Mouse (Mus musculus): Measurements from ENCODE around the gene Pkdrej.
"Not testable (repeated sequence)": the region's sequence is repeated elsewhere in the genome, so short reads cannot be mapped to it uniquely, and the experiment has no call there.

Pkdrej gene

DNA sequence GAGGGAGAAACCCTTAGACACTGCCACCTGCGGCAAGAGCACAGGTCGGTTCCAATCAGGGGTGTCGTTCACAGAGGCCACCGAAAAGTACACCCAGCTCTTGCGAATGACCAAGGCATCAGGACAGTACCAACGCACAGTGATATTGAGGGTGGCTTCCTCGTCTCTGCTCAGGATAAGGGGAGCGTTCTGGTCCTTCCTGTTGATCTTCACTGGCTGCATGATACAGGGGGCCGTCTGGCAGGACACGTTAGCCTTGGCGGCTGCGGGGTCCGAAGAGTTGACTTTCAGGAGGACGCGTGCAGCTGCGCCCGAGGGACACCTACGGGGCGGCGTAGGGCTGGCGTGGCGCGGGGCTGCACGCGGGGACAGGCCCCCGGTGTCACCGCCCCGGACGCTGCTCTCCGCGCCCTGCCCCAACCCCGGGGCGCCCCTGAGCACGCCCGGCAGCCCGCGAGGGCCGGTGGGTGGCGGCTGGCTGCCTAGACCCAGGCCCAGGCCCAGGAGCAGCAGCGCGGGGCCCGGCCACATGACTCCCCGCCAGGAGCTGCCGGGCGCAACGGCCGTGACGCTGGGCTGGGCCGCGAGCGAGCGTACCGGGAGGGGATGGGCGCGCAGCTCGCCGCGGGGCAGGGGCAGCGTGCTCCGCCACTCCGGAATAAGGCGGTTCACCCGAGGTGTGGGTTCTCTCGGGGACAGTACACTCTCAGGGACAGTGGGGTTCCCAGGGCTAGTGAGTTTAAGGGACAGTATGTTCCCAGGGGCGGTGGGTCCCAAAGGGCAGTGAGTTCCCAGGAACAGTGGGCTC, at the start of gene Pkdrej:
Gene Pkdrej (minus strand): TSS at position 532 of the 808 bp plus-strand sequence.
- peak; percentile 44 to 67 for DNase-seq

DNA sequence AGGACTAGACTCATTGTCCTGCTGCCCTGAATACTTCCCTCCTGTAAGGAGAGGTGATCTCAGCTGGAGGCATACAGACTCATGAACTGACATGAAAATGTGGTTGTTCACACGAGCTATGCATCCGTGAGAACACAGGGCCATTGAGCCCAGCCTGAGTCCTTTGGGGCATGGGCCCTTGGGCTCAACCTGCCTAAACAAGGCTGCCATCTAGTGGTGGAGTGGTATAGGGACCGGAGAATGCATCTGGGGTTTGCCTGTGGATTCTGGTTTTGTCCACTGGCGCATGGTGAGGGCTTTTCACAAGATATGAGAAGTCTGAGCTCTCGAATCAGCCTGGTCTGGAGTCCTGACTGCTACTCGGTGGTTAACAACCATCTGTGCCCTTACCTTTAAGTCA, 46.2 kb upstream of the Pkdrej start:
- DNase-seq: peak; percentile 57 to 80

DNA sequence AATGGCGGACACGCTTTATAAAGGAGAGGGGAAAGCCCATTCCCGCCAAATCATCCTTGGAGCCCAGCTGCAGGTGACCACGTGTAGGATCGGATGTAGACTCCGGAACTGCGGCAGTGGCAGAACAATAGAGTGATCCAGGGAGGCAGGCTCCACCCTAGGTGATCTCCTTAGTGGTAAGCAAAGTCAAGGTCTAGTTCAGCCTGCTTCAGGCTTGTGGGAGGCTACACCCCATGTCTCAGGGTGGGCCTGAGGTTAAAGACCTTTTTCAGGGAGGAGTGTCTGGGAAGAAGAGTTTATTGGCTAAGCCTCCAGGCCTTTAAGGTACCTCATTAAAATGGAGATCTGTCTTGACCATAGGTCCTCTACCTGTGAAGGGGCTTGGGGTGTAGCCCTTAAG, 44.4 kb upstream of the Pkdrej start:
- DNase-seq: not testable (repeated sequence)

DNA sequence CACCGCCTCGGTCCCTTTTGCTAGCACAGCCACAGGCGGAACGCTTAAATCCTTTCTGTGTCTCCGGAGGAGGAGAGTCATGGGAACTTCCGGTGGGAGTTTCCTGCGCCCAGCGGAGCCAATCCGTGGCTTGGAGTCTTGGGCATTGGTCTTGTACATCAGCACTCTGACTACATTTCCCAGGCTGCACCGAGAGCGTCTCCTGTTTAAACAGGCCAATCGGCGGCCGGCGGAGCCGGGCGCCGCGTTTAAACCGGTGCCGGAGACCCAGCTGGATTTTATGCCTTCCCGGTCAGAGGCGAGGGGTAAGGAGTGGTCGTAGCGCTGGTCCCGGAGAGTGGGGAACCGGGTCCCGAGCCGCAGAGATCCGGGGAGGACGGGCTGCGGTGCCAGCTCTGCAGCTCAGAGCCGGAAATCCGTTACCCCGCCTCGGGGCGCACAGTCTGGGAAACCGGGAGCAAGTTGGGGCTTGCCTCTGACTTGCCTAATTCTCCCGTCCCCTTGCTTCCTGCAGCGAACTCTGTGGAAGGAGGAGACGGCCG, 38.0 kb upstream of the Pkdrej start, which contains the start of gene Gtse1:
Gene Gtse1 (plus strand): TSS at position 256 of the 542 bp plus-strand sequence.
- DNase-seq: peak; percentile 95 to 96

DNA sequence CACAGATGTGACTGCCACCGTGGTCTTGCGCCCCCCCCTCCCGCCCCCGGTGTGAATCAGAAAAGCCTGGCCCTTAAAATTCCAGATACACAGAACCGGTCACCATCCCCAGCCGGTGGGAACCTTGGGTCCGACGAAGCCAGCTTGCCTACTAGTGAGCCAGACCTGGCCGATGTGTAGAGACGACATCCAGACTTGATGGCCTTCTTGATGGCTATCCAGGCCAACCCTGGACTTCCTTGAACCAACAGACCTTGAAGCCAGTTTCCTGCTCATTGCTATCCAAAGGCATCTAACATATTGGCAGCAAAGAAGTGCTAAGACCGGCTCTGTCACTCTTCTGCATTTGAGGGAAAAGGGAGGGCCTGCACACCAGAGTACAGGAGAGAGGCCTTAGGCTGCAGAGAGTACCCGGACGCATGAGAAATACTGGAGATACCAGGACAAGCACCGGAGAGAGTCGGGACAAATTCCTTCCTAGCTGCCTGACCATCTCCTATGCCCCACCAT, 37.5 kb upstream of the Pkdrej start:
- no peak for DNase-seq

DNA sequence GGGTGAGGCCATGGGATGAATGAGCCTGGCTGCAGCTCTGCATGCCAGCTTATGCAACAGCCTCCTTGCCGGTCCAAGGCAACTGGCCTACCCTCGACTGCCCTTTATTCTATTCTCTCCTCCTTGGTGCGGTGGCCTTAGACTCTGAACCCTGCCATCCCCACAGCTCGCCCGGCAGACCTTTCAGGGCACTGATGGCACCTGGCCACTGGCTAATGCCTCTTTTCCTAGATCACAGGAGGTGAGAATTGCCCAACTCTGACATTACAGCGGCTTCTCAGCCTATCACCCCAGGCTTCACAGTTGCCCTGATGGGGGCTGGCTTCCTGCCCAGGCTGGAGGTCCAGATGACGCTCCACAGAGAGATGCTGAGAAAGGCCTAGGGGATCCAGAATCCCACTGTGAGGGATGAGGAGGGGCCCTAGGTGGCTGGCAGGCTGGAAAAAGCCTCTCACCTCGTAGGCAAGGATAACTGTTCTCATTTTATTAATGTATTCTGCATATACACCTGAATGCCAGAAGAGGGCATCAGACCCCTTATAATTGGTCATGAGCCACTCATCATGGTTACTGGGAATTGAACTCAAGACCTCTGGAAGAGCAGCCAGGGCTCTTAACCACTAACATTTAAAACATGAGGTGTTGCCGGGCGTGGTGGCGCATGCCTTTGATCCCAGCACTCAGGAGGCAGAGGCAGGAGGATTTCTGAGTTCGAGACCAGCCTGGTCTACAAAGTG, 30.3 kb upstream of the Pkdrej start:
- no peak for DNase-seq

DNA sequence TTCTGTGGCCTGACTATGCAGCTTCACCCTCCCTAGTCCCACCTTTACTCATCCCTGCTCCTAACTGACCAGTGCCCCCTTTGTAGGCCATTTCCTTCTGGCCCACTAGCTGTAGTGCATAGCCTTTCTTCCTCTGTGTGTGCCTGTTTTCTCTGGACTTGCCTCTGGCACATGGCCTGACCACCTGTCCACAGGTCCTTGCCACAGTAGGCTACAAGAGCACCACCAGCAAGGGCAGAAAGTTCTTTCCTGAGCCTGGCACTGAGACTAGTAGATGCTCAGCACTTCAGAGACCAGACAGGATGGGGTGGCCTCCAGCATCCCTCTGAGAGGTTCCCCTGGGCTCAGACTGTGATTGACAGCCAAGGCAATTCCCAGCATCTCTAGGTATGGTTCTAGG, 23.5 kb upstream of the Pkdrej start:
- no peak for DNase-seq

DNA sequence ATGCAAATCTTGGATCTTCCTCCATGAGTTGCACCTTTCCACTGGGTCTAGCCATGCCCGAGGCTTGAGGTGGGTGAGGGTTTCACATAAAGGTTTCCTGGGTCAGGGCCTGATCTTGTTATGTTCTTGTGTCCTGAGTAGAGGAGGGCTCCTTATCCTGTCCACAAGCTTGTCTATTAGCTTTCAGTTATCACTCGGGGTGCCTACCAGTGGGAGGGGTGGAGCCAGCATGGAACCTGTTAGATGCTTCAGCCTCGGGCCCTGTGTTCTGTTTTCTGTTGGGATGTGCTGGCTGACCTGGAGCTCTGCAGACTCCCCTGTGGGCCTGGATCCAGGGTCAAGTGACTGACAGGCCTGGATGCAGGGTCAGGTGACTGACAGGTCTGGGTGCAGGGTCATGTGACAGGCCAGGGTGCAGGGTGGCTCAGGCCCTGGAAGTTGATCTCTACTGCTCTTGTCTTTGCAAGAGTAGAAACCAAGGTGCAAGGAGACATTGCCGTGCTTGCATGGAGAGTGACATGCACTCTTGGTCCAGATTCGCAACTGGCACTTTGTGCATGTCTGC, 20.3 kb upstream of the Pkdrej start:
- no peak for DNase-seq

DNA sequence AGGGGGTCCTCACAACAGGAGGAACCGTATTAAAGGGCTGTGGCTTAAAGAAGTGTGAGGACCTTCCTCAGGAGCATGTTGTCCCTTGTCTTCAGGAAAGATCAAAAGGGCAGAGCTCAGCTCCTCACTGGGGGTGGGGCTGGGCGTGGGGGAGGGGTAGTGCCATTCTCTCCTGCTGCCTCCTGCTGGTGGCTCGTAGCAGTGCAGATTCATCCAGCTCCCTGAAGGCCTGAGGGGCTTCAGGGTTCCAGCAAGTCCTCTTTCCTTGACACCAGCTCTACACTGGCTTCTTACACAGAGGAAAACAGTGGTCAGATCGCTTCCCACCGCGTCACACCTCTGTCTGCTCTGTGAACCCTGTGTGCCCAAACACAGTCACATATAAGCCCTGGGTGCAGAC, 19.4 kb upstream of the Pkdrej start:
- peak in 1 of 2 experiments; percentile 36 for DNase-seq

DNA sequence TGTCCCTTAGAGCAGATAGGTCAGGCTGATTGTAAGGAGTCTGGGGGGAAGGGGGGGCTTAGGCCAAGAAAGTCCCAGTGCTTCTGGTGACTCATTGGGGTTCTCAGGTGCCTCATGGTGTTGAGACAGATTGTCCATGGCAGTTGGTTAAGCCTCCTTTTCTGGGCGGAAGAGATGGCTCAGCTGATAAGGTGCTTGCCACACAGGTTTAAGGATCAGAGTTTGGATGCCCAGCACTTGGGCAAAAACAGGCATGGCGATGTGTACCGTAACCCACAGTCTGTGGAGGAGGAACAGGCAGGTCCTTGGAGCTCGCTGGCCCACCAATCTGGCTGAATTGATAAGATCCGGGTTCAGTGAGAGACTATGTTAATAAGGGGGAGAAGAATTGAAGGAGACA, 15.4 kb upstream of the Pkdrej start:
- no peak for DNase-seq

DNA sequence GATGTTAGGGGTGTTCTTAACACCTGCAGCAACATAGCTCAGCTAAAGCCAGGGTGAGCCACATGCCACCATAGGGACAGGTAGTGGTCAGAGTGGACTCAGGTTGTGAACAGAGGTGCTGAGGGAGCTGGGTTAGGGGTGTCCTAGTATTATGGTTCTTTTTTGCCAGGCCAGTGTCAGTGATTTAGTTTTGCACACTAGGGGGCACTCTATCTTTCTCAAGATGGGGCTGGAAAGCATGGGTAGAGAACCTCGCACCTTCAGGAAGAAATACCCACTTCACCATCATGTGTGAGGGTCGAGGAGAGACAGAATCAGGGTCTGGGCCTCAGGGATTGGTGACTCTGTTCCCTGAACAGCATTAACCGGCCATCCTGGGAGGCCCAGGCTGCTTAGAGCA, 13.8 kb upstream of the Pkdrej start:
- no peak for DNase-seq

DNA sequence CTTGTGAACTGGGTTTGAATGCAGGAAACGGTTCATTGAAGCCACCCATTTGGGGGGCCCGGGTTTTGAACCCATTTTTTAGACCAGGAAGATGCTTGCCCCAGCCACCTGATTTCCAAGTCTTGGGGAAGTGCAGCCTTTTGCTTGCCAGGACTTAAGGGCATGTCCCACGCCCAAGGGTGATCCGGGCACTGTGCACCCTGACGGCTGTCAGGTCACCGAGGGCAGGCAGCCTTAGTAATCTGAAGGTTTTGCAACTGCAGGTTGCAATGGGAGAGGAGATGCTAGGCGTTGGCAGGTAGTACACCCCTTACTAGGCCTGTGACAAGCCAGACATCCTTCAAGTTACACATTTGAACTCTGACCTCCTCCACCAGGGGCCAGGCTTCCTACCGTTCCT, 11.1 kb upstream of the Pkdrej start:
- no peak for DNase-seq

DNA sequence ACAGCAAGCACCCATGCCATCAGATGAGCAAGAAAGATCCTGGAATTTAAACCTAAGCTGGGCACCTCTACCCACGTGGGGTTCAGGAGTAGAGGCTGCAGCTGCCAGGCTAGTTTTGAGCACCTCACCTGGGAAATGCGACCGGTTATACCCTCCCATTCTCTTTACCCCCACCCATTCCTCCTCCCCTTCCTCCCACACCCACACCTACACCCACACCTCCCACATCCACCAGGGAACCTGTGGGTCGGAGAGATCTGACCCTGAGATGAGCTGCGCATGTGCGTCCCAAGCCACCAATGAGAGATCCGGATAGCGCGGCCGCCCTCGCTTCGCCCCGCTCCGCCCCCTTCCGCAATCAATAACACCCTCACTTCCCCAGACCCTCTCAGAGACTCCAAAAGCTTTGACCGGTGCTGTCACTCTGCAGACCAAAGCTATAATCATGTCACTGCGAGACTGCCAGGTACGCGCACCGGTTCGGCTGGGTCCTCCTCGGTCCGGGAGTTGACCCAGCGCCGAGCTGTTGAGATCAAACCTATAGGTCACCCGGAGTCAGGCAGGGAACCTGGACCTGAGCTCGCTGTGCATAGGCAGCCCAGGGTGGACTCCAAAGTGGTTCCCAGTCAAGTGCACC, 10.5 kb upstream of the Pkdrej start, which contains the start of gene Ttc38:
Gene Ttc38 (plus strand): TSS at position 353 of the 637 bp plus-strand sequence.
- peak; percentile 87 to 91 for DNase-seq

DNA sequence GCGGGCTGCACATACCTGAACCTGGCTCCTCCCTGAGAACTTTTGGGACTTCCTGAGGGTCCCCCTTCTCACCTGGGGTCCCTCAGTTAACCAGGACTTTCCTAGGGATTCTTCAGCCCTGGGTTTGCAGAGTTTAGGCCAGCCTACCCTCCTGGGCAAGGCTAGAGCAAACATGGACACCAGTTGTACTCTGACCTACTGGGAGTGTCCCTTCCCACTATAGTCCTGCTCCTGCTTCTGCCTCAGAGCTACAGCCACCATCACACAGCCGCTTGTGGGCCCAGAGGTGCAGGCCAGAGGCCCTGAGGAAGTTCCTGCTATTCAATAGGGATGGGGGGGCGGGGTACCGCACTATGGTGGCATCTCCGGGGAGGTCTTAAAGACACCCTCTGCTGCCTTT, 7.9 kb upstream of the Pkdrej start:
- DNase-seq: no peak

DNA sequence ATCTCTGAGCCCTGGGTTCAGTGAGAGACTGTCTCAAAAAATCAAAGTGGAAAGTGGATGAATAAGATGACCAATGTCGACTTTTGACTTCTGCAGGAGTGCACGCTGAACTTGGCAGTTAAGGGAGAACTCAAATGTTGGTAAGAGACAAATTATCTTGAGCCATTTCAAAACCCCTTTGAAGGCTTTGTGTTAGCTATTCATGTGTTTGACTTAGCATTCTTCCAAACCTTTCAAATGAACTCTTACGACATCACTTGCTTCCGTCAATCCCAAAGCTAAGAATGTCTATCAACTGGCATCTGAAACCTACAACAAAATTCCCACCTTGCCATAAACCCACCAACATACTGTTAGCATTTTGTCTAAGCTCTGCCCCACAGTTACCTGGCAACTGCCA, 6.5 kb upstream of the Pkdrej start:
- DNase-seq: no peak

DNA sequence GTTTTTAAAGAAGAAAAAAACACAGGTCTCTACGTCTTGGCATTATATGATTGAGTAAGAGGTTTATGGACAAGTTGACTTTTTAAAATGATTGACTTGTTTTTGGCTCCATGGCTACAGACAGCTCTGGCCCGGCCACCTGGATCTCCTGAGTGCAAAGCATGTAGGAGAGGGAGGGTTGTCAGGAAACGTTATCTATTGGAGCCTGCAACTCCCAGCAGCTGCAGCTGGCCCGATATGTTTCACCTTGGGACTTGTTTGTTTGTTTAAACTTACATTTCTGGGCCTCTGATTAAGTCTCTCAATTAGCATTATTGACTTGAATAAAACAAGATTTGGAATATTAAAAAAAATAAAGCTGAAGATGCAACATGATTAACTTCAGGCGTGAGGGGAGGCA, 5.1 kb upstream of the Pkdrej start:
- DNase-seq: no peak

DNA sequence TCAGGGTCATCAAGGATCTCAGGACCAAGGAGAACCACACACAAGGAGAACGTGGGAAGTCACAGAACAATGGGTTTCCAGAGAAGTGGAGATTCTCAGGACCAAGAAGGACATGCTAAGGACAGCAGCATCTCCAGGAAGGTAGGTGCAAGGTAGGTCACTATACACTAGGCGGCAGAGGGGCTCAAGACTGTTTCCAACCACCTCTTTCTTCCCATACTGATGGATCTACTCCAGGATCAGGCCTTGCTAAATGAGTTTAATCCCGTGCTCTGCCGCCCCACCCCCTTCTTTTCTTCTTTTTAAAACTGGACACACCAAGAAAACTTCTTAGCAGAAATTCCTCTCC, 451 bp upstream of the Pkdrej start:
- peak in 1 of 2 experiments; percentile 8 for DNase-seq

DNA sequence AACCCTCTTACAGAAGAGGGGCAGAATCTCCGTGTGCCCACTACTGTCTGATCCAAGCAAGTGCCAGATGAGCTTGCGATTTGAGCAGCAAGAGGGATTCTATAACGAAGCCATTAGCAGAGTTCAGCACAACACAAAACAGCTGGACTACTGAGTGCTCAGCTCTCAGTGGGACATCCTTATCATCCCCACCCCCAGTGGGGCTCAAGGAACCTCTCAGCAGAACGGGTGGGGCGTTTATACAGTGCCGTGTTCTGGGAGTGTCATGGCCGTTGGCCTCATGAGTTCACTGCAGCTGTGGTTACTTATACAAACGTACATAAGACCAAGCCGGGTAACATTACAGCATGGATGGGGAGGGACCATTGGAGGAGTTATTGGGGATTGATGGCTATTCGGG, 8.1 kb downstream of the Pkdrej start:
- no peak for DNase-seq

DNA sequence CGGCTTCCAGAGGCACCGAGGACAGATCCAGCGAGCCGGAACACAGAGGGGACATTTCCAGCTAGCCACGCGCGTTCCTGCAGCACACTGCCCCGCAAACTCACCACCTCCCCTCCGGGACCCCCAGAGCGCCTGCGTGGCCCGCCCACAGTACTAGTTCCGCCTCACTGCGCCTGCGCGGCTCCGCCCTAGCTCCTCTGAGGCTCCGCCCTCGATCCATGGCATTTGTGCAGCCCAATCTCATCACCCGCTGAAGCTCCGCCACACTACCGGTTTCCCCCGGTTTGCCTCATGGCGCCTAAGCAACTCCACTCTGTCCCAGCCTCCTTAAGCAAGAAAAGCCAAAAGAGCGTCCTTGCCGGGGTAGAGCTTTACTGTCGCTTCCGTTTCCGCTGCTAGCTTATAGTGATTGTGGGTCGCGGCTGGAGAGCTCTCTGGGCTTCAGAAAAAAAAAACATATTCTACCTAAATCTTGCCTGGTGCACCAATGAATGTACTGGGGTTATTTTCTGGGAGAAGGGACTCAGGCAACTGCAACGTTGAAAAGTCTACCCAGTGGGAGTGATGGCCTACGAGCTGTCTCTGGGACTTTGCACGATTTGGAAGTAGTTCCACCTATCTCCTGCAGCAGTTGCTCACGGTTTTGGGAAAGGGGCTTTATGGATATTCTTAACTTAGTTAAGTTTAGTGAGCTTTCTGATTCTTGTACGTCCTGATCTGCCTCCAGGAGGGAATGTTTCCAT, 9.8 kb downstream of the Pkdrej start, which contains the start of gene Cdpf1:
Gene Cdpf1 (minus strand): TSS at position 163 of the 743 bp plus-strand sequence.
- peak; percentile 98 to 100 for DNase-seq

DNA sequence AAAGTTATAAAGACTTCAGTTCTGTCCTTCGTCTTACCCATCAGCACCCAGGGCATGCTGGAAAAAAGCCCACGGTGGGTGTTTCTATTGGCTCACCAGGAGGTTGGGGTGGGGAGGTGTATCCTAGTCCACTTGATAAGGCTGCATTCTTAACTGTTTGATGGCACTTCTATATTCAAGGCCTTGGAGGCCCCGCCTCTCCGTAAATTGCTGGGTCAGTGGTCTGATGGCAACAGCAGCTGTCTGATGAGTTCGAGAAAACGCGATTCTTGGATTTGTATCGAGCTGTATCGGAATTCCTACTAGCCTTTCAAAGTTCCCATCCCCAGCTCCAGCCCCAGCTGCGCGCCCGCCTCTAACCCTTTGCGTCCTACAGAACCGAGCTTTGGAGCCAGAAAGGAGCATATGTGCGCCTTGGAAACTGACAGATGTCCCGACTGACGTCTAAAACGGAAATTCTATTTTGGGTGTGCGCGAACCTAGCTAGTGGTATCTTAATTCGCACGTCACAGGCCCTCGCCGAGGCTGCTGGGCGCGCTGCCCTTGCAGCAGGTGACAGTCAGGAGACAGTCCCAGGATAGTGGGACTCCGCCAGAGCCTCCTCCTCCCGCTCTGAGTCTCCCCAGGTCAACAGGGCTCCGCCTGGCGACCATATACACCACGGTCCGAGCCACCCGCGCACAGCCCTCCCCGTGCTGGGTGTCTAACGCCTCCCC, 10.6 kb downstream of the Pkdrej start:
- peak; percentile 57 to 60 for DNase-seq

DNA sequence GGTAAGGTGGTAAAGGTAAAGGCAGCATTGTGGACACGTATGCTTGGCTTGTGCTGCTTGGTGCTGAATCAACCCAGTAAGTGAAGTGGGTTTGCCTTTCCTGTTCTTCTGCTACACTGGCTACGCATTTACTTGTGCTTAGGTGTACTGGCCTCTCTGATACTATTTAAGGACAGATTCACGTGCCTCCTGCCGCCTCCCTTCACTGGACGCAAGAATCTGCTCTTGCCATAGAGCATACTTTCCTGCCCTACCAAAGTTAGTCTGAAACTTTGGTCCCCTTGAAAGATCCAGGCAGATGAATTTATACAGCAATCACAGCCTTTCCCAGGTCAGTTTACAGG, 11.1 kb downstream of the Pkdrej start:
- DNase-seq: no peak
